Mouse (Mus musculus) brain, adult 2 months (tissue): Measurements from ENCODE around the gene Lep.

Experiments
- DNase-seq: peaks from one replicate; pipeline ENCODE4 v3.0.0; 2011; ENCODE audit warnings: low read depth, low spot score

Lep gene

DNA sequence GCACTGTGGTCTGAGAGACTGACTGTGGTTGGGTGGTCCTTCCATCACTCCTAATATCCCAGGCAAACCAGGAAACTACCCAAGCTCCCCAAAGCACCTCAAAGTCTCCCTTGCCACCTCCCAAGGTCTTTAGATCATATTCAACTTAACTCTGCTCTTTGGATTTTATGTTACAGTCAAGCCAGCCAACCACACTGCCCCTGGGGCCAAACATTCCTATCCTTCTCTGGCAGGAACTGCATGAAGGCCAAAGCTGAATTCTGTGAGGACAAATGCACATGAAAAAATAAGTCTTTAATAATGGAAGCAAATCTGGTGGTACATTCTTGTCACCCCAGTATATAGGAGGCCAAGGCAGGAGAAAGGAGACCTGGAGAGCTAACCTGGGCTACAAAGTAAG lies 16.0 kb upstream of the Lep start:
- no peak for DNase-seq

DNA sequence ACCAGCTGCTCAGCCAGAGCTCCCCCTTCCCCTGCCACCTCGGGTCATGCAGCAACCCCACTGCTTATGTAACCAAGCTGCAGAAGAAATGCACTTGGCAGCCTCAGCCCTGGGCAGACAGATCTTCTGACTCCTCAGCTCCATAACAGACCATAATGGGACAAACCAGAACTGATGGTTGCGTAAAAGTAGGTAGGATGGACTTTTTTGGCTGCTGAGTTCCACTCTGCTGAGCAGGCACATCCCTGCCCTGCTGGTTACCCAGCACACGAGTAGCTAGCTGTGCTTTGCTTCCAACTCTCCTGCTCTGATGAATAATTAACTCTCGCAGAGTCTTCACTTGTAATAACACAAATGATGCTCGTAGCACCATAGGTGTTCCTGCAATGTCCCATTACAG lies 10.1 kb upstream of the Lep start:
- DNase-seq: no peak

DNA sequence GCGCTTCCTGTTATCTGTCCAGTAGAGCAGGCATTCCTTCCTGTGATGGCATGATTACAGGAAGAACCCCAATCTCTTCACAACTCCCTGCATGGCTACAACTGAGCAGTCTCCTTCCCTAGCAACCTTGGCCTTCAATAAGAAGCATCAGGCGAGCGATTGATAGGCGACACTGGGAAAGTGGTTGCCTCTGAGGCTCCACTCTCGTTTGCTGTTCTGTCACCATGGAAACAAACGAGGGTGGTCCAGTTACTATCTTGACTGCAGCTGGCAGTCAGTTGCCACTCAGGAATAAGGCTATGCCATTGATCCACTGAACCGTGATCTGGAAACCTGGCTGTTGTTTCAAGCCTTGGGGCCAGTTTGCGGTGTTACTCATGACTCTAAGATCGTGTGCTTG lies 7.8 kb upstream of the Lep start:
- no peak for DNase-seq

DNA sequence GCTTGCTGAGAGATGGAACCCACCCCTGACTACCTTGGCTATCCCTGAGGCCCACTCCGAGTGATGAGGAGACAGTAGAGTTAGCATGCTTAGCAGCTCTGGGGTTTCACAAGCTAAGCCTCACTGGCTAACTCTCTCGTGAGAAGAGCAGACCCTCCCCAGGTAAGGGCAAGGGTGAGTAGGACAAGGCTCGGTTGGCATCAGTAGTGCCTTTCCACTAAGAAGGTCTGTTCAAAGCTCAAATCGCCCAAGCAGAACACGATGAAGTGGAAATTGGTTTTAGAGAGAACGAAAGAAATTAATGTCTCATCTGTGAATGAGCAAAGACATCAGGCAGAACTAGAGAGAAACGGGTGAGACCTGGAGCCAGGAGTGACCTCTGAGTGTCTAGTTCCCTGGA lies 6.8 kb upstream of the Lep start:
- DNase-seq: no peak

DNA sequence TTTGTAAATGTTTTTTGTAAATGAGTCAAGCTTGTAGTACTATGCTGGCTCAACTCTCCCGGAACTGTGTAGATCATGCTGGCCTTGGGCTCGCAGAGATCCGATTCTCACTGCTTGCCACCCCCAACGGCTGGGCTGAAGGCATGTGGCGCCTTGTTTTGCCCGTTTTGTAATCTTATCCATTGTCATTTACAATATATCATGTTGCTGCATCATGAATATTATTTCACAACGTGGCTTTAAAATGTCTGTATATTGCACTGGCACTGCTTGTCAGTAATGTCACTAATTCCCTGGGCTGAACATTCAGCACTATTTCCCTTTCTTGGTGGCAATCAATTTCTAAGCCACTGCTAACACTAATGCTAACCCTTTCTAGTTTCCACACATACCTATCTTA lies 3.6 kb upstream of the Lep start:
- no peak for DNase-seq

DNA sequence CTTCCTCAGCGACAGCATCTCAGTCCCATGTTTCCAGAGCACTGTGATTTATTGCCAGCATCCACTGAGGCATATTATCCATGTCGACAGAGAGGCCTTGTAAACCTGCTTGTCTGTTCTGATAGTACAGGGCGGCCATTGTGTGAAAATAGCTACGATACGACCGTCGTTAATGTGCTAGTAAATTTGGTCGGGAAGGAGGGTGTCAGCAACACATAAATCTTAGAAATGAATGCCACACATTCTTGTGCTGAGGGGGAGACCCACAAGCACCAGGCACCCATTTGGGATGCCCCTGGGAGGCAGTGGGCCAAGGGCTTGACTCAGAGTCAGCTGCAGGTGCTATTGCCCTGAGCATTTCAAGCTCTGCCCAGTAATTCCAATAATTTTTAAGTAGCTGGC lies 6.4 kb downstream of the Lep start:
- no peak for DNase-seq

DNA sequence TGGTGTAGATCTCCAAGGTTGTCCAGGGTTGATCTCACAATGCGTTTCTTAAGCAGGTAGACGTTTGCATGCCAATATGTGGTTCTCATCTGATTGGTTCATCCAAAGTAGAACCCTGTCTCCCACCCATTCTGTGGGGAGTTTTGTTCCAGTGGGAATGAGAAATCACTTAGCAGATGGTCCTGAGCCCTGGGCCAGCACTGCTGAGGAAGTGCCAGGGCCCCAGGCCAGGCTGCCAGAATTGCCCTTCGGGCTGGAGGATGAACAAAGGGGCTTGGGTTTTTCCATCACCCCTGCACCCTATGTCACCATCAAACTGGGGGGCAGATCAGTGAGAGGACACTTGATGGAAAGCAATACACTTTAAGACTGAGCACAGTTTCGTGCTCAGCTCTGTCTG lies 12.2 kb downstream of the Lep start:
- peak; percentile 62 for DNase-seq

DNA sequence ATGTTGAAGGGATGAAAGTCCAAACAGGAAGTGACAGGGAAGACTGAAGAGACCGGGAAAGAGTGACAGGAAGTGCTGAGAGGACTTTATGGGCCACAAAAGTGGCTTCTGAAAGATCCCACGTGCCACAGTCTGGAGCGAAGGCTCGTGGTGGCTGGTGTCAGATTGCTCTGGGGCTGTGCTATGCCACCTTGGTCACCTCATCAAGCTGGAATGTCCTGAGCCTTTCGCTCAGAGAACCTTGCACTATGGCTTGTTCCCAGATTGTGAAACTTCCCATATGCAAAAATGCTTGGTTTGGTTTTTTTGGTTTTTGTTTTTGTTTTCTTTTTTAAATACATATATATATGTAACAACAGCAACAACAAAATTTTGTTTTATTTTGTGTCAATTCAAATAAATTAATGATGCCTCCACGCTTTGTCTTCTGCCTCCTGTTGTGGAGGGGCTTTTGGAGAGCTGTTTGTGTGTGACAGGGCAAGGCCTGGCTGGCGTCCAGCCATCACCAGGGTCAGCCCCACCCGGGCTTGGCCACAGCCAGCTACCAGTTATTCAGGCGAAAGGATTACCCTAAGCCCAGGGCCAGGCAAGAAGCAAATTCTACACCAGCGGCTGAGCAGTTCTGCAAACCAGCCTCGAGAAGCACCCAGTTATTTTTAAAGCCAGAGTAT lies 13.6 kb downstream of the Lep start:
- DNase-seq: peak; percentile 48

DNA sequence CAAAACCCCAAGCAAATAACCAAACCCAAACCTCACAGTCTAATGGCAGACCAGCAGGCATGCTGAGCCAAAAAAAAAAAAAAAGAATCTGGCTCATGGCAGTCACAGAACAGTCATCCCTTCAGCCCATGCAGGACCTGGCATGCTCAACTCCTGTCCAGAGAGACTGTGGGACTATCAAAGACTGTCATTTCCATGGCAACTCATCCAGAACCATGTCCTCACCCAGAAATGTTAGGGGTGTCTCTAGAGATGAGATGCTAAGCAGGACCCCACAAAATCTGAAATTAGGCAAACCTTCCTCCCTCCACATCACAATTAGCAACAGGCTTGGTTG lies 14.1 kb downstream of the Lep start:
- peak; percentile 50 for DNase-seq

DNA sequence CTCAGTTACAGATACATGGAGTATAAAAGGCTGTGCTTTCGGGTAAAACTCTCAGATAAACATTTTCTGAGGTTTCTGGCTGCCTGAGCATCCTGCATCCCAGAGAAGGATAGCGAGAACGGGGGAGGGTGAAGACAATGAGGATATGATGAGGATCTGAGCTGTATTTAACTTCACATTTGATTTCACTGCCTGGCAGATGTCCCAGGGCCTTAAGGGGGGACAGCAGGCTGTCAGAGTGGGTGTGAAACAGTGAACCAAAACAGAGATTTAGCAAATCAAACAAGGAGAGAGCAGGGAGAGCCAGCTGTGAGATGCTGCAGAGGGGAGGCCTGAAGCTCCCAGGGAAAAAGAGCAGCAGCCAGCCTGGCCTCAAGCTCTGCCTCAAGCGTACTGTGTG lies 19.3 kb downstream of the Lep start:
- DNase-seq: peak; percentile 89

DNA sequence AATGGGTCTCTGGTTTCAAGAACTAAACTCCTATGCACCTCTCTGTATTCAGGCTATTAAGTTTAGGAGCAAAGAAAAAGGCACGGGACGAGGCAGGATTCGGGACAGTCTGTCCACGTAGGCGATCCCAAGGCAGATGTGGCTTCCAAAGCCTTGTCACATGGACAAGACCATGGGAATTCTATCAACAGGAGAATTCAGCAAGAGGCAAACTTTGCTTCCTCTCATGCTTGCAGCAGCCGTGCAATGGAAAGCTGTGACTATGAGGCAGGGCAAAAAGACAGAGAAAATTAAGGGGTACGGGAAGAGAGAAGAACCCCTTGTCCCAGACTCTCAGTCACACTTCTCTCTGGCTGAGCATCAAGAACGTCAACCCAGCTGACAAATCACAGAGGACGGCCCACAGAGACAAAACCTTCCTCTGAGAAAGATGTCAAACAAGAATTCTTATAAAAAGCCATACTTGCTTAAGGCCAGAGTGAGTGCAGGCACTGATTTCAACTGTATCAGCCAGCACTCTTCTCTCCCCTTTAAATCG lies 21.9 kb downstream of the Lep start:
- no peak for DNase-seq

DNA sequence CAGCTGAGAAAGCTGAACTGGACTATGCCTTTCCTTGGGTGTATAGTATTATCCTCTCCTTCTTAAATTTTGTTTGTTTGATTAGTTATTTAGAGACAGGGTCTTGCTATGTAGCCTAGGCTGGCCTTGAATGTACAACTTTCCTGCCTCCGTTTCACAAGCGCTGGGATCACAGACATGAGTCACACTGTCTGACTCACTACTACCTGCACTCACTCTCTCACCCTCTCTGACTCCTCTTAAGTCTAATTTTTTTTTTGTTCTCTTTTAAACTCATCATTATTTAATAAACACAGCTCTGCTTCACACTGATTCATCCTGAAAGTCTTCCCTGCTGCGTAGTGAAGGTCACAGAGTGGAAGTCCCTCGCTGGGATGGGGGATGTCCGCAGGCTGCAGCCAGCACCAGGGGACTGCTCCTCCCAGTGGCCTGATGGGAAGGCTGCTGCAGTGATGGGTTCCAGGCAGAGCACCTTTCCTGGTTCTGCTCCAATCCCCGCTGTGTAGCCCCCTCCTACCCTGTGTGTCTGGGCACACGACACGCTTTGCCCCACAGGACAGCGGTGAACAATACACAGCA lies 22.8 kb downstream of the Lep start:
- DNase-seq: peak; percentile 55

DNA sequence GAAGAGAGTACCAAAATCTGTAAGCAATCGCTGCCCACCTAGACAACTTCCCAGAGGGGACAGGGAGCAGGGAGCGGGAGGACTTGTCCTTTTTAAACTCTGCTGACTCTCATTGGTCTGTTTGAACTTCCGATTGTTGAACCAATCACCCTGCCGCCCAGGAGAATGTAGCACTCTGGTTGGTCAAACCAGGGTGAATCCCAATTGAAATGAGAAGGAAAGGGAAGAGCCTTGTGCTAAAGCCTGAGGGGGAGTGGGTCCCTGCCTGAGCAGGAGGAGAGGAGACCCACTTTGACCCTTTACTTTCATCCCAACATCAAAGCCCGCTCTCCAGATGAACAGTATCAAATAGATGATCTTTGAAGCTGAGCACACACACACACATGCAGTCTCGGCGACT lies 24.4 kb downstream of the Lep start:
- DNase-seq: no peak

DNA sequence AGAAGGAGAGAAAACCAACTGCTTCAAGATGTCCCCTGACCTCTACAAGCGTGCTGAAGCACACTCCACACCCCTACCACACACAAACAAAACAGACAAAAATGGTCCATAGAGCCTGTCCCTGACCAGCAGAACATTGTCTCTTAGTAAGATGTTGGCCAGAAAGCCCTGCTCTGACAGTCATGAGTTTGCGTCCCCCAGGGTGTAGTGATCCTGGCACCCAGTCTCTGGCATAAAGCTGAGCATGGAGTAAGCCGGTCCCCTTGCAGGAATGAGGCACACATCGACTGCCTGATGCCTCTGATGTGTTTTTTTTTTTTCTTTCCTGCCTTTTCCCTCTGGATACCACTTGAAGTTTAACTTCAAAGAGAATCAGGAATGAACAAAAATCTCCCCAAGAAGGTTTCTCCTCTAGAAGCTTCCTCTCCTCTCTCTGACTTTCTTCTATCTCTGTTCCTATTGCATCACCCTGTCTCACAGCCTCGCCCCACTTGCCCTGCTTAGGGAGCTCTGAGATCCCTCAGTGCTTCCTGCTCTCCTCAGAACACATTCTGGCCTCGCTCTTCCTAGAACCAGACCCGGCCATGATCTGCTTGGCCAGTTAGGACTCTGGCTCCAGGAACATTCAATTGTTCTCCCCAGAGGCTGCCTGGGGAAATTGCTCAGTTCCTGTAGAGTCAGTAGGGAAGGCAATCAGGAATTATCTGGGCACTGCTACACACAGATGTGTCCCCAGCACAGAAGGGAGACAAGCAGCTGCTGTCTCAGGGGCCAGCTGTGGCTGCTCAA lies 28.1 kb downstream of the Lep start:
- no peak for DNase-seq

DNA sequence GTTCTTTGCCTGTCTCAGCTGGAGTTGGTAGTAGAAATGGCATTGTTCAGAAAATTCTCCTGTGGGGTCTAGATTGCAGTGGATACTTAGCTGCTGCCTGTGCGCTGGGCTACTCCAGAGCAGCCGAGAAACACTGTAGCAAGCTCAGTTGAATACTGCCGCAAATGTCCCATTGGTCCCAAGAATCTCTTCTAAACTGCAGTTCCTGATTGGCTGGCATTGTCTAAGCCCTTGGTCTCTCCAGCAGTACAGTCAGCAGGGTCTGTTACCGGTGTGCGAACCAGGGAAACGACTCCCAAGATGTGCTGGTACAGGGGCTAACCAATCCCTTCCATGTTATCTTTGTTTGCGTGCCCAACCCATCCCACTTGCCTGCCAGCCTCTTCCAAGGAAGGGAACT lies 32.2 kb downstream of the Lep start:
- DNase-seq: no peak

DNA sequence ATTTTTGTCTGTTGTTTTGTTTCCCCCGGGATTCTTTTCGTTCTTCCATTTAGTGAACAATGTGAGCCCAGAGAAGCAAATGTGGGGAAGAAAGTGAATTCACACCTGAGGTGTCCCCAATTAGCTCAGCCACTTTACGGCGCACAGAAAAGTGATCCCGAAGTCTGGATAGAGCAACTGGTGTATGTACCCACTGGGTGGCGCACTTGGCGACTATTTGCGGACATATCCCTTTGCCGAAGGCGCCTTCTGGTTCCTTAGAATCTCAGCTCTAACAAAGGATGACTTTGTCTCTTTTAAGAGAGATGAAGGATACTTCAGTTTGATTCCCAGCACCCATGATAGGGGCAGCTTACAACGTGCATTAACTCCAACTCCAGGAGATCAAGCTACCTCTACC lies 32.9 kb downstream of the Lep start:
- peak; percentile 45 for DNase-seq

DNA sequence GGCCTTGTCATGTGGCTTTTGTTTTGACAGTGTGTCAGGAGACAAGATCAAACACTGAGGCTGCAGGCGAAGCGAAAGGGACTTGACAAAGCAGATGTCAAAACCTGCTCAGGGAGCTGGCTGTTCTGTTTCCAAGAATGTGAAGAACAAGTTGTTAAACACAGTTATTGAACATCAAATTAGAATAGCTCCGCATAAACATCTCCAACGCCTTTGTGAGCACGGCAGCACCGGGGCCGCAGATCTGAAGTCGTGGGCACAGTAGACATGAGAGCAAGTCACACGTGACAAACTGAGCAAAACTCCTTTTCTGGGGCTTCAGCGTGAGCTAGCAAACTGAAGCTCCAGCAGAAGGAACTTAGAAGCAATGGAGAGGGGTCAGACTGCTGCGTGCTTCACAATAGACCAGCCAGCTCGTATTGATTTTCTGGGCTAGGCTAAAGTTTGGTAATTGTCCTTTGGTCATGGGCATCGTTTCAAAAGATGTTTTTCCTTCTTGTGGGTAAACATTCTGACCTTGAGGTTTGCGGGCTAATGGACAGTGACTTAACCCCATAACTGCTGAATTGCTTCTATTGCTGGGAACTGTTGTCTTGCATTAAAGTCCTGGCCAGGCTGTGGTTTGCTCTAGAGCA lies 39.6 kb downstream of the Lep start:
- peak; percentile 77 for DNase-seq

DNA sequence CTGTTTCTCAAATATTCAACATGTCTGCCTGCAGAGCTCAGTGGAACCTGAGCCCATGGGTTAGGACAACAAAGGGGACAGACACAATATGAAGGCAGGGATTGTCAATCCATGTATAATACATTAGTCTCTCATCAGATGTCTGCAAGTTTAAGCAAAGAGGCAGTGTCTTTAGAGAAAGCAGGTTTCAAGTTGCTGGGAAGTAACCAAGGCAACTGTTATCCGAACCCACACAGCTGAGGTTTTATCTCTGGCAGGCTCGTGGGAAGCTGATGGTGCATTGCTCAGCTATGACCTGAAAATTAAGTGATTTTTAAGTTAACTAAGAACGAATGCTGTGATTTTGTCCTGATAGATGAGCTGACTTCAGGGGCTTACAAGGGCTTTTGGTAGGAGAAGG lies 40.4 kb downstream of the Lep start:
- DNase-seq: peak; percentile 84

DNA sequence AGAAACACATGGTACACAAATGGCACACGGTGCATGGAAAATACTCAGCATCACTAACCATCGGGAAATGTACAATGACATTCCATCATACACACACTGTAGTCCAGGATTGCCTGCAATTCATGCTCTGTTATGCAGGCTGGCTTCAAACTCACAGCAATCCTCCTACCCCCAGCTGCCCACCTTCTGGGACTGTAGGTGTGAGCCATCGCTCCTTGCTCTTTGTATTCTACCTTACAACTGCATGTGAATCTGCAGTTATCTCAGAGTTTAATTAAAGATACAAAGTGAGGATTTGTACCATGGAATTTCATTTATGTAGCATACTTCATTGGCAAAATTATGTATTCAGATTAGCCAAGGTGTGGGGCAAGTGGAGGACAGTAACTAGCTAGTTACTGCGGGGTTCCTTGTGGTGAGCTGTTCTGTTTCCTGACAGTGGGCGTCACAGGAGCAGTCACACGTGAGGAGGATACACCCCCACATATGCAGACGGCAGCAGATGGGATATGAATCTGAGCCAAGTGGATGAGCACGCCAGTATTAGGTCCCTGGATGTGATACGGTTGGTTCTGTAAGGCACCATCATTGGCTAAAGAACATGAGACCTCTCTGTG lies 41.3 kb downstream of the Lep start:
- DNase-seq: peak; percentile 80

DNA sequence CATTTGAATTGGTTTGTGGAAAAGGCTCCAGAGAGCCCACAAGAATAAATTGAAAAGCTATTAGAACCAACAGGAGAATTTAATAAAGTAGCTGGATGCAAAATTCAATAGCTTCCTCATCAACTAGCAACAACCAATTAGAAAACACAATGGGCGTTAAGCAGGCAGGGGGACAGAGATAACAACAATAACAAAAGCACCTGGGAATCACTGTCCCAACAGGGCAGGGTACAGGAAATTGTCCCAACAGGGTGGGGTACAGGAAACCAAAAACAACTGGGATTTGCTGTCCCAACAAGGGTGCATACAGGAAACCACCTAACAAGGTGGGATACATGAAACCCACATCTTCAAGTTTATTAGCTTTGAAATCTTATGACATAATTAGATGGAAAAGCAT lies 48.4 kb downstream of the Lep start:
- DNase-seq: no peak

DNA sequence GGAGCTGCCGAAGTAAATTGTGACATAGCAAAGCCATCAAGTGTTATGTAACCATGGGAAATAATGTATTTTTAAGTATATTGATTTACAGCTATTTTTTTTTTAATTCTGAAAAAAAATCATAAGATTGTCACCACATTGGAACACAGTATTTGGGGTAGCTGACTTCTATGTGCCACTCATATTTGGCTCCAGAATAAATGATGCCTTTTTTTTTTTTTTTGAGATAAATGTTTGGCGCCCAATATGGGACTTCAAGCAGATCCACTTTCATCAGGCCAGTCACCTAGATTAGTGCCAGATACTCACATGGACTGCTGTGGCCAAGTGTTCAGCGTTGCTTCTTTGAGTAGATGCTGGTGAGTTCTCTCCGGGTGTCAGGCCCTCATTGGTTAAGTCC lies 51.5 kb downstream of the Lep start:
- no peak for DNase-seq

DNA sequence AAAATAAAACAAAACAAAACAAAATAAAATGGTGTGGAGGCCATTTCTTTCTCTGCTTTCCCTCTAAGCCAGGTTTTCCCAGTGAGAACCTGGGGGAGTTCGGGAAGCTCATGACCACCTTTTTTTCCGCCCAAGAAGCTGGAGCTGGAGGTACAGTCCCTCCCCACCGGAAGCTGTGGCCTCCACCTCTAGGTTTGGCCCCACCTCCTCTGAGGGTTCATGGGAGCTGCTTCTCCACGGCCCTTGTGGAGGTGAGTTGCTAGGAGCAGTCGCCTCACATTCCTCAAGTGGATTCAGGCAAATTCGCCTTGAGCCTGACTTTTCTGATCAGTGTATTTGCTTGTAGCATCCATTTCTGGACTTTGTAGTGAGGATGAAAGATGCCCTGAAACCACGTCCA lies 55.7 kb downstream of the Lep start:
- DNase-seq: no peak
